Mouse (Mus musculus) fibroblast of lung, adult 2 months (primary cell): ENCODE results near the gene Crtc1.

Source experiments
- DNase-seq: peaks from one replicate; pipeline ENCODE4 v3.0.0-alpha.2; 2011; ENCODE audit warnings: low read depth

Gene Crtc1

GRCm38 (mm10) chr8:70439055-70439847, at the start of gene Crtc1:
Gene Crtc1, minus strand, starts transcription at chr8:70439579.
- peak; percentile 91 for DNase-seq

GRCm38 (mm10) chr8:70488931-70489470, 49.6 kb upstream of the Crtc1 start:
- no peak for DNase-seq

- no peak for DNase-seq
Observed at GRCm38 (mm10) chr8:70487993-70488796, 48.8 kb upstream of the Crtc1 start.

- no peak for DNase-seq
Observed at GRCm38 (mm10) chr8:70486941-70487520, 47.7 kb upstream of the Crtc1 start, which contains the start of gene Tmem59l. Gene Tmem59l, minus strand, starts transcription at chr8:70487358.

- DNase-seq, result no peak
Observed at GRCm38 (mm10) chr8:70486191-70486681, 46.9 kb upstream of the Crtc1 start.

- DNase-seq, result no peak
Observed at GRCm38 (mm10) chr8:70482943-70483342, 43.6 kb upstream of the Crtc1 start.

GRCm38 (mm10) chr8:70481908-70482307, 42.5 kb upstream of the Crtc1 start:
- no peak for DNase-seq

GRCm38 (mm10) chr8:70477269-70477982, 38.0 kb upstream of the Crtc1 start:
- no peak for DNase-seq

GRCm38 (mm10) chr8:70476333-70477268, 37.2 kb upstream of the Crtc1 start, which contains the start of gene Klhl26:
Gene Klhl26, minus strand, starts transcription at chr8:70476968.
- peak; percentile 85 for DNase-seq

GRCm38 (mm10) chr8:70471856-70472255, 32.5 kb upstream of the Crtc1 start:
- DNase-seq, result no peak

GRCm38 (mm10) chr8:70469938-70470337, 30.6 kb upstream of the Crtc1 start:
- no peak for DNase-seq

GRCm38 (mm10) chr8:70469295-70469916, 30.0 kb upstream of the Crtc1 start:
- DNase-seq, result no peak

GRCm38 (mm10) chr8:70468733-70469132, 29.4 kb upstream of the Crtc1 start:
- DNase-seq, result no peak

GRCm38 (mm10) chr8:70467907-70468306, 28.5 kb upstream of the Crtc1 start:
- no peak for DNase-seq

- DNase-seq, result no peak
Observed at GRCm38 (mm10) chr8:70467229-70467725, 27.9 kb upstream of the Crtc1 start.

GRCm38 (mm10) chr8:70466771-70467170, 27.4 kb upstream of the Crtc1 start:
- DNase-seq, result no peak

- DNase-seq, result no peak
Observed at GRCm38 (mm10) chr8:70466305-70466704, 26.9 kb upstream of the Crtc1 start.

GRCm38 (mm10) chr8:70465701-70466100, 26.3 kb upstream of the Crtc1 start:
- DNase-seq, result no peak

- DNase-seq, result no peak
Observed at GRCm38 (mm10) chr8:70464162-70464561, 24.8 kb upstream of the Crtc1 start.

GRCm38 (mm10) chr8:70463306-70463705, 23.9 kb upstream of the Crtc1 start:
- no peak for DNase-seq
